Comparison of ENCODE assay signal across 28 mouse cellular contexts in genomic region chr9:70310046-70310445, GRCm38 (mm10).
A peak's percentile ranks its signal among the peaks of the same experiment; 100 is the strongest.
DNase-seq lines count a peak whose midpoint lies in the region; ATAC-seq and TF ChIP-seq lines count a peak whose summit lies in the region.
"Had no signal": no experiment of that assay in that cellular context is flagged by ENCODE, and none has a peak within 500 bp of the region (broad histone marks: within the 10 kb centered on the region; RNA-seq: fewer than 3 reads in every experiment).

No protein-coding gene starts in this region.

- no peaks in the 10 kb centered on the region for H3K36me3 ChIP-seq in thymus, adult 2 months (ENCODE audit: control insufficient read depth, insufficient read depth, low read length)
- H3K36me3 ChIP-seq in hindbrain, embryonic 16.5 days (ENCODE audit: control insufficient read depth, insufficient read depth, low read length), result no peaks in the 10 kb centered on the region
- H3K36me3 ChIP-seq: G1E; hindbrain, embryonic 10.5 days; hindbrain, embryonic 13.5 days; intestine, embryonic 15.5 days had no signal

- TF ChIP-seq CTCF in thymus, adult 2 months (IDR thresholded peaks at IDR 0.05; ENCODE audit: borderline replicate concordance, control insufficient read depth, extremely low read depth, insufficient read depth, low read length, poor library complexity), result no peak

- 0% methylated on average over 1 of the region's 1 CpGs for WGBS in thymus, adult 2 months
- WGBS in hindbrain, embryonic 16.5 days, result 85% methylated on average over 1 of the region's 1 CpGs

- no peak overlapping the region for H3K27ac ChIP-seq in thymus, adult 2 months (ENCODE audit: control insufficient read depth, insufficient read depth, low read length)
- no peak overlapping the region for H3K27ac ChIP-seq in hindbrain, embryonic 16.5 days (ENCODE audit: low read depth, low read length)
- H3K27ac ChIP-seq: forebrain, embryonic 10.5 days; forebrain, embryonic 13.5 days; hindbrain, embryonic 10.5 days; hindbrain, embryonic 13.5 days; hindbrain, postnatal 0 days; intestine, embryonic 15.5 days had no signal

- H3K9me3 ChIP-seq in hindbrain, embryonic 16.5 days (ENCODE audit: control insufficient read depth, low read length), result no peaks in the 10 kb centered on the region
- H3K9me3 ChIP-seq: forebrain, embryonic 10.5 days; forebrain, embryonic 13.5 days; G1E; hindbrain, embryonic 10.5 days; hindbrain, embryonic 13.5 days; intestine, embryonic 15.5 days had no signal

- no peak overlapping the region for H3K4me2 ChIP-seq in hindbrain, embryonic 16.5 days (ENCODE audit: low read length)
- H3K4me2 ChIP-seq: forebrain, embryonic 13.5 days; heart, embryonic 11.5 days; hindbrain, embryonic 13.5 days; intestine, embryonic 15.5 days had no signal

- TF ChIP-seq POLR2A in thymus, adult 2 months (IDR thresholded peaks at IDR 0.05; ENCODE audit: control insufficient read depth, extremely low read depth, insufficient read depth, low read length, poor library complexity), result no peak

- no peak overlapping the region for H3K4me3 ChIP-seq in thymus, adult 2 months (ENCODE audit: control insufficient read depth, insufficient read depth, low read length)
- H3K4me3 ChIP-seq in hindbrain, embryonic 16.5 days (ENCODE audit: low read length), result no peak overlapping the region
- H3K4me3 ChIP-seq: forebrain, embryonic 10.5 days; forebrain, embryonic 13.5 days; hindbrain, embryonic 10.5 days; hindbrain, embryonic 13.5 days; intestine, embryonic 15.5 days had no signal

- peaks cover 14% of the 10 kb centered on the region for H3K4me1 ChIP-seq in thymus, adult 2 months (replicated peaks; ENCODE audit: control insufficient read depth, insufficient read depth, low read length)
- H3K4me1 ChIP-seq in hindbrain, embryonic 16.5 days (ENCODE audit: control insufficient read depth, insufficient read depth, low read depth, low read length), result no peaks in the 10 kb centered on the region
- H3K4me1 ChIP-seq: hindbrain, embryonic 13.5 days; intestine, embryonic 15.5 days had no signal

- peak; percentile 91 for ATAC-seq in CD4-positive, CD25-positive, alpha-beta regulatory T cell, adult 4 months
- peak; percentile 87 for ATAC-seq in inflammation-experienced regulatory T-cells, adult 6 months
- ATAC-seq in hindbrain, embryonic 16.5 days, result no peak
- ATAC-seq: forebrain, embryonic 13.5 days; forebrain, embryonic 16.5 days; hindbrain, postnatal 0 days; intestine, embryonic 15.5 days; Patski had no signal

- no peaks in the 10 kb centered on the region for H3K27me3 ChIP-seq in thymus, adult 2 months (ENCODE audit: control insufficient read depth, insufficient read depth, low read length)
- no peaks in the 10 kb centered on the region for H3K27me3 ChIP-seq in hindbrain, embryonic 16.5 days (replicated peaks; ENCODE audit: control insufficient read depth, insufficient read depth, low read length)
- H3K27me3 ChIP-seq: CH12.LX; forebrain, embryonic 13.5 days; hindbrain, embryonic 13.5 days; intestine, embryonic 15.5 days; Patski had no signal

- peak; percentile 12 for DNase-seq in thymus, adult 2 months
- DNase-seq in thymus, postnatal 4 days, result no peak
- DNase-seq in CD4-positive helper T cell, adult 2 months (ENCODE audit: low read depth, low spot score), result peak; percentile 64
- no peak for DNase-seq in adrenal gland, adult 2 months
- no peak for DNase-seq in embryo, embryonic 11 days
- DNase-seq: adrenal gland, adult 8-10 months; adrenal gland, postnatal 25 days; B cell, adult 2 months; cerebellum, adult 11-12 months; cerebellum, adult 8-10 months; cerebellum, postnatal 10 days; cerebellum, postnatal 36 days; gastrocnemius, postnatal 14 days; heart, adult 11 months had no signal

- no peak overlapping the region for H3K9ac ChIP-seq in hindbrain, embryonic 16.5 days (ENCODE audit: low read depth, low read length)
- H3K9ac ChIP-seq: forebrain, embryonic 13.5 days; hindbrain, embryonic 13.5 days; intestine, embryonic 15.5 days had no signal

Comparison
In these comparisons a context has a peak if more than half of its experiments do, and no peak if none do; other contexts are left out.
1. DNase-seq: peak in thymus, adult 2 months (single experiment) and CD4-positive helper T cell, adult 2 months (single experiment); none in thymus, postnatal 4 days (single experiment), adrenal gland, adult 2 months (single experiment) and embryo, embryonic 11 days (single experiment).